Mouse (Mus musculus) kidney, adult 8-10 months (tissue): Measurements from ENCODE around the gene Lsg1.

ENCODE experiments used
- DNase-seq, 2 experiments: peaks; one replicate each; pipeline ENCODE4 v3.0.0; 2022

Lsg1 gene

GRCm38 (mm10) chr16:30600431-30601045, 13.1 kb upstream of the Lsg1 start:
- DNase-seq = peak in 1 of 2 experiments; percentile 42

GRCm38 (mm10) chr16:30599491-30600268, 12.3 kb upstream of the Lsg1 start, which contains the start of gene Fam43a:
Gene Fam43a, plus strand, starts transcription at chr16:30599723.
- peak; percentile 92 for DNase-seq

GRCm38 (mm10) chr16:30596959-30597681, 9.7 kb upstream of the Lsg1 start:
- peak; percentile 84 to 94 for DNase-seq

GRCm38 (mm10) chr16:30595835-30596557, 8.6 kb upstream of the Lsg1 start:
- DNase-seq = no peak

- DNase-seq = no peak
Observed at GRCm38 (mm10) chr16:30595356-30595755, 8.0 kb upstream of the Lsg1 start.

GRCm38 (mm10) chr16:30591990-30592389, 4.6 kb upstream of the Lsg1 start:
- DNase-seq = no peak

GRCm38 (mm10) chr16:30590264-30591209, 3.1 kb upstream of the Lsg1 start:
- no peak for DNase-seq

GRCm38 (mm10) chr16:30586935-30587493, 378 bp downstream of the Lsg1 start:
- no peak for DNase-seq

- no peak for DNase-seq
Observed at GRCm38 (mm10) chr16:30580765-30581164, 6.6 kb downstream of the Lsg1 start.

GRCm38 (mm10) chr16:30576392-30576791, 11.0 kb downstream of the Lsg1 start:
- DNase-seq = no peak

GRCm38 (mm10) chr16:30575815-30576214, 11.6 kb downstream of the Lsg1 start:
- DNase-seq = no peak

- peak in 1 of 2 experiments; percentile 20 for DNase-seq
Observed at GRCm38 (mm10) chr16:30572239-30572638, 15.2 kb downstream of the Lsg1 start.

GRCm38 (mm10) chr16:30571378-30571777, 16.0 kb downstream of the Lsg1 start:
- DNase-seq = no peak

- DNase-seq = no peak
Observed at GRCm38 (mm10) chr16:30570173-30570572, 17.2 kb downstream of the Lsg1 start.

GRCm38 (mm10) chr16:30565631-30566030, 21.8 kb downstream of the Lsg1 start:
- DNase-seq = no peak

GRCm38 (mm10) chr16:30560601-30561000, 26.8 kb downstream of the Lsg1 start:
- DNase-seq = no peak

- no peak for DNase-seq
Observed at GRCm38 (mm10) chr16:30559312-30559992, 27.9 kb downstream of the Lsg1 start.

GRCm38 (mm10) chr16:30554109-30554508, 33.3 kb downstream of the Lsg1 start:
- no peak for DNase-seq

GRCm38 (mm10) chr16:30552621-30553338, 34.6 kb downstream of the Lsg1 start:
- DNase-seq = peak; percentile 80 to 82

- no peak for DNase-seq
Observed at GRCm38 (mm10) chr16:30550748-30551192, 36.6 kb downstream of the Lsg1 start, which contains the start of gene Tmem44. Gene Tmem44, minus strand, starts transcription at chr16:30550842.
